Mouse (Mus musculus) liver, postnatal 0 days (tissue): ENCODE measurements around the gene P2ry12. TPM values are rescaled to one million over a fixed set of nuclear protein-coding genes. Genes with fewer than 3 reads are reported as not detected.
A peak's percentile ranks its signal among the peaks of the same experiment; 100 is the strongest.

Experiments used
- ATAC-seq: fragments of 200-750 bp; cut with Nextera tagmentation; 2 replicates; pipeline ENCODE4 v1.8.0; 2017; ENCODE audit warnings: mild to moderate bottlenecking, moderate library complexity
- DNase-seq: peaks from one replicate; pipeline ENCODE4 v3.0.0-alpha.2; 2016
- H3K27ac ChIP-seq: fragments of 300-500 bp; sonication (generic); 2 replicates; pipeline ENCODE4 v1.5.1; 2014; ENCODE audit warnings: antibody characterized with exemption, moderate library complexity, mild to moderate bottlenecking, low read depth
- H3K27me3 ChIP-seq: fragments of 300-500 bp; sonication (generic); 2 replicates; pipeline ENCODE4 v1.6.1; 2014; ENCODE audit warnings: low read length, control low read depth, mixed read lengths; ENCODE audit not compliant: insufficient read depth
- H3K36me3 ChIP-seq: fragments of 300-500 bp; sonication (generic); replicated peaks from 2 replicates; pipeline ENCODE4 v1.6.1; 2014; ENCODE audit warnings: mild to moderate bottlenecking, control low read depth, low read length, moderate library complexity, mixed read lengths; ENCODE audit not compliant: insufficient read depth
- H3K4me1 ChIP-seq: fragments of 300-500 bp; sonication (generic); 2 replicates; pipeline ENCODE4 v1.6.1; 2014; ENCODE audit warnings: antibody characterized with exemption, mild to moderate bottlenecking, control low read depth; ENCODE audit not compliant: insufficient read depth
- H3K4me2 ChIP-seq: fragments of 300-500 bp; sonication (generic); 2 replicates; pipeline ENCODE4 v1.6.1; 2014; ENCODE audit warnings: low read depth, mild to moderate bottlenecking, low read length, moderate library complexity, mixed read lengths
- H3K4me3 ChIP-seq: fragments of 300-500 bp; sonication (generic); 2 replicates; pipeline ENCODE4 v1.5.1; 2014; ENCODE audit warnings: low read depth, low read length
- H3K9ac ChIP-seq: fragments of 300-500 bp; sonication (generic); replicated peaks from 2 replicates; pipeline ENCODE4 v1.6.1; 2014; ENCODE audit warnings: mild to moderate bottlenecking, moderate library complexity
- H3K9me3 ChIP-seq: fragments of 300-500 bp; sonication (generic); 2 replicates; pipeline ENCODE4 v1.6.1; 2016; ENCODE audit warnings: mild to moderate bottlenecking, control low read depth, low read length, mixed read lengths
- CTCF ChIP-seq: sonication (generic); IDR thresholded peaks from 2 replicates; pipeline ENCODE4 v1.5.1; 2016; ENCODE audit warnings: antibody characterized with exemption, low read depth
- EP300 ChIP-seq: IDR thresholded peaks from 2 replicates; pipeline ENCODE4 v1.6.1; 2016; ENCODE audit warnings: antibody characterized with exemption, low read depth, mild to moderate bottlenecking
- WGBS: fragments of 180-500 bp; shearing (Covaris S2); extraction: QIAGEN DNeasy Blood & Tissue Kit; methylation state at CpG from one replicate; pipeline ENCODE4 v1.1.7; 2014; ENCODE audit not compliant: insufficient replicate concordance; 5-methylcytosine and 5-hydroxymethylcytosine counted together
- polyA plus RNA-seq: library from polyadenylated mRNA; unstranded; fragments of >200 nt; fragmentation: Nextera tagmentation; extraction: Ambion mirVana; gene quantifications from 2 replicates; pipeline ENCODE4 v1.2.1, GENCODE M21; 2015

P2ry12 gene
- polyA plus RNA-seq, 1 experiment from 2014 or later = 3.3 TPM

DNA sequence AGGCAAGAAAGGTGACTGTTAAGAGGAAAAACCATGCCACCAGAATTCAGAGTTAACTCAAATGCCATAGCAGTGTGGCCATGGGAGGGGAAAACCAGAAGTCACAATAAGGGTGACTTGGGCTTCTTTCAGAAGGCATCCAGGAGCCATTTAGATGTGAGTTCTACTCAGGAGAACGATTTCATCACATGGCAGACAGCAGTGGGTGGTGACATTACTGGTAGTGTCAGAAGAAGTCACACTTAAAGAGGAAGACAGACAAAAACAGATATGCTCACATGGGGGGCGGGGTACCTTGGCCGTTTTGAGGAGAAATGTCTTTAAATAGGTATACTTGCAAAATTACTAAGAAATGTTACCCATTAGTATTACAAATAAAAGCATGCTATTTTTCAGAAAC lies 1.3 kb upstream of the P2ry12 start:
- H3K36me3 ChIP-seq = no peaks in the 10 kb centered on the region
- no peak overlapping the region for H3K9ac ChIP-seq
- peaks cover 3% of the 10 kb centered on the region; the same call in 1 of the 2 replicates for H3K4me1 ChIP-seq
- H3K4me2 ChIP-seq = no peak overlapping the region
- no peak overlapping the region for H3K4me3 ChIP-seq
- H3K27ac ChIP-seq = peak overlapping the region; percentile 67
- DNase-seq = no peak
- no peak for TF ChIP-seq CTCF
- no peak for TF ChIP-seq EP300
- H3K9me3 ChIP-seq = no peaks in the 10 kb centered on the region
- WGBS = 34% methylated on average over 3 of the region's 3 CpGs
- 0 out of 2 replicates have a peak, but pooled peaks have one; percentile 45 for ATAC-seq
- no peaks in the 10 kb centered on the region for H3K27me3 ChIP-seq

DNA sequence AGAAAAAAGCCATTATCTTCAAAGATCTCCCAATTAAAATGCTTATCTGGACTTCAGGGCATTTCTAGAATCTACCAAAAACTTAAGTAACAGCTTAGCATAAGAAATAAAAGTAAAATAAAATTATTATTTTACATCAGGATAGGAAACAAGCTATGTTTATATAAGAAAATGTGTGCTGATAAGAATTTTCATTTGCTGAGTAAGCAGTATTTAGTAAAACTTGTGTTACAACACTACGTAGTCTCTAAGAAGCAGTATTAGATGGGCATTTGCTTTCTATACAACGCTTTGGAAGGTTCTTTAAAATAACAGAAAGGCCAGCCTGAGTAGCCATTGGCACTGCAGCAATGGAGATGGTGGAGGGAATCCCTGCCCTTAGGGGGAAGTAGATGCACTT lies 746 bp upstream of the P2ry12 start:
- Histone ChIP-seq H3K4me3 (no peak overlapping the region), H3K9ac (no peak overlapping the region), H3K36me3 (no peaks in the 10 kb centered on the region), H3K27ac (peak overlapping the region; percentile 67), H3K4me2 (no peak overlapping the region), H3K9me3 (no peaks in the 10 kb centered on the region), H3K27me3 (no peaks in the 10 kb centered on the region), H3K4me1 (peaks cover 3% of the 10 kb centered on the region; the same call in 1 of the 2 replicates)
- ATAC-seq (no peak), DNase-seq (no peak)
- TF ChIP-seq EP300 (no peak), CTCF (no peak)
- 86% methylated on average over 2 of the region's 2 CpGs for WGBS

DNA sequence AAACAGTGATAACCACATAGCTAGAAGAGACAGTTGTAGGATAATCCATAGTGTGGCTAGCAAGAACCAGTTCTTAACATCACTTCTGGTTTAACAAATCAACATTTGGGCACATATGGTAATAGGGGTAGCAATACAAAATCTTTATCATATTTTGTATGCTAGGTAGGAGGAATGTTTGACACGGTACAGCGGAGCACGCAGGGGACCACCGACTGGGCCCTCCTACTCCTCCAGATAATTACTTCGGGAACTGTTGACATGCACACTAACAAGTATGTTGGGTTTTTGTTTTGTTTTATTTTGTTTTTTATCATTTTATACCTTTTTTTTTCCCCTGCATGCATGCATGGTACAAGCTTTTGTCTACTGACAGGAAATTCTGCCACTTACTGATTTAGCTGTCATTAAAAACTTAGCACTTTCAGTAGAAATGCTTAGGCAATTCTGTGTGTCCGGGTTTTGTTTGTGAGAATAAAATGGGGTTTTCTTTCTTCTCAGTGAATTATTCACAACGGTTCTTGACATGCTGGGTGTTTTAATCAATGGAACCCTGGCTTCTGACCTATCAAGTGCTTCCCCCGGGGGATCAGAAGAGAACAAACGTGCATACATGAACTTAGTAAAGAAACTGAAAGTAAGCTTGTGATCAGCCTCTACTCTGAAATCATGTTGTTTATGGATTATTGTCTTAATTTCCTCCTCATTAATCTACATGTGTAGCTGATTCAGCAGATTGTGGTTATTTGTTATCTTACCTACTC lies 780 bp downstream of the P2ry12 start:
- ATAC-seq (no peak), DNase-seq (no peak)
- no peak overlapping the region for H3K4me3 ChIP-seq
- peak overlapping the region; percentile 72 for H3K27ac ChIP-seq
- no peaks in the 10 kb centered on the region for H3K27me3 ChIP-seq
- H3K9ac ChIP-seq = no peak overlapping the region
- TF ChIP-seq CTCF (no peak), EP300 (no peak)
- no peaks in the 10 kb centered on the region for H3K36me3 ChIP-seq
- H3K9me3 ChIP-seq = no peaks in the 10 kb centered on the region
- 62% methylated on average over 9 of the region's 9 CpGs for whole genome bisulfite sequencing
- H3K4me1 ChIP-seq = peaks cover 3% of the 10 kb centered on the region; the same call in 1 of the 2 replicates
- no peak overlapping the region for H3K4me2 ChIP-seq

DNA sequence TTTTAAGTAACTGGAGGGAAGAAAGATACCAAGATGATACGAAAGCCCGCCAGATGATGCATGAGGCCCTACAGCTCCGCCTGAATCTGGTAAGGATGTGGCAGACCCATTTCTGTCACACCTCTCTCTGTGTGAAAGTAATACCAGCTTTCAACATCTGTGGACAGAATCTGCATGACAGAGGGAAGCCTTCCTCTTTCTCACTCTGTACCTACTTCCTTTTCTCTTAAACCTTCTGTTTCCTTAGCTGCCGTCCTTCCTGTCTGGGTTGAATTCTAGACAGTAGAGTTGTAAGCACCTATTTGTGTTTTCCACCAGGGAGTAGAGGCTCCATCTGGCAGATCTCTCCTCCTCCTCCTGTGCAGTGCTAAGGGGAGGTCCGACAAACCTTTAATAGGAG lies 1.9 kb downstream of the P2ry12 start:
- Histone ChIP-seq H3K36me3 (no peaks in the 10 kb centered on the region), H3K27ac (peak overlapping the region; percentile 72), H3K4me1 (peaks cover 3% of the 10 kb centered on the region; the same call in 1 of the 2 replicates), H3K4me3 (no peak overlapping the region), H3K9me3 (no peaks in the 10 kb centered on the region), H3K9ac (no peak overlapping the region), H3K4me2 (no peak overlapping the region), H3K27me3 (no peaks in the 10 kb centered on the region)
- ATAC-seq (peak; percentile 48; the same call in 1 of the 2 replicates), DNase-seq (no peak)
- TF ChIP-seq CTCF (no peak), EP300 (no peak)
- 38% methylated on average over 5 of the region's 5 CpGs for WGBS

DNA sequence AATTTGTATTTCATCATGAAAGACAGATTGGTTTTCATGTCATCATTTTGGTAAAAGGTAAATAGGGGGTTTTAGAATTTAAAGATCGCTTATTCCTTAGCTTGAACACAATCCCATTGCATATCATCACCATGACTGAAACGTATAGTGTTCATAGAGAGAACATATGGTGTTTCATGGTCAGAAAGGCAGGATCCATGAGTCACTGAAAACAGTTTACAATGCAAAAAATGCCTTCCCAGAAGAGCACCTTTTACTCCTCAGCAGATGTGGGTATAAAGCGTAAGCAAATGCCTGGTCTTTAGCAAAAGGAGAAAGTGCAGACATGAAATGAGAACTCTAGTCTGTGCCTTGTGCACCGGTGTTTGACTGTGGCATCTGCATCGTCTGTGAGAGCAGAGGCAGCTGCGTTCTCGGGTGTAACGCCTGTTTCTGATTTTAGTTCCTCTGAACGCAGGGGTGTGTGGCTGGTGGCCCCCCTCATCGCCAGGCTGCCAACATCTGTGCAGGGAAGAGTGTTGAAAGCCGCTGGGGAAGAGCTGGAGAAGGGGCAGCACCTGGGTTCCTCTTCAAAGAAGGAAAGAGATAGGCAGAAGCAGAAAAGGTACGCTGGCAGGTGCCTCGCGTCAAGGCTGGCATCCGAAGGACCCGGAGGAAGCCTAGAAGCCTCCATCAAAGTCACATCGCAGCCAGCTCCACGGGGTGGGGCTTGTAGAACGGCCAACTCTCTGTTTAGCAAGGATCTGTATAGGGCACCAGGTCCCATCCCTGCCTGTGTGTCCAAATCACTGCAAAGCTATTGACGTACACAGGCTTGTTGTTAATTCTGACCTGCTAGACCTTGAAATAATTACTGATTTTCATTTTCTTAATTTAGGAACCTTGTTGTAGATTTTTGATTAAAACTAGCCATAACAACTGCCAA lies 4.7 kb downstream of the P2ry12 start:
- ATAC-seq (no peak), DNase-seq (peak; percentile 20)
- Histone ChIP-seq H3K9me3 (no peaks in the 10 kb centered on the region), H3K27ac (no peak overlapping the region), H3K4me2 (no peak overlapping the region), H3K9ac (no peak overlapping the region), H3K36me3 (no peaks in the 10 kb centered on the region), H3K27me3 (no peaks in the 10 kb centered on the region), H3K4me1 (no peaks in the 10 kb centered on the region; the same call in 1 of the 2 replicates), H3K4me3 (no peak overlapping the region)
- WGBS = 67% methylated on average over 20 of the region's 20 CpGs
- TF ChIP-seq EP300 = no peak
- no peak for TF ChIP-seq CTCF

DNA sequence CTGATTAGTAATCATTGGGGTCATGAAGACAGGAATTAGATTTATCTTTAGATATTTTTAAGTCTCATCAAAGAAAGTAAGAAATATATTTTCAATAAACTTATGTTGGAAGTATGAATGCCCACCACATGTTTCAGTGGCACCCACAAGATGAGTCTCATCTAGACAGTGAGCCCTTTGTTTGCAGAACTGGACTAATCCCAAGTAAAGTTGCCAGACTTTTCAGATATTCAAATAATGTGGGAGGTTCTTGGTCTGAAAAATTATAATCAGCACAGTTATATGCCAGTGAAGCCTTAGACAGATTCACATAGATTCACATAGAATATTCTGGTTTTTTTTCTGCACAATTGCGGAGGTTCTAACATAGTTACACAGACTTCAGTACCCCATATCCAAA lies 12.2 kb downstream of the P2ry12 start:
- no peak overlapping the region for H3K4me2 ChIP-seq
- no peak overlapping the region for H3K27ac ChIP-seq
- ATAC-seq (no peak), DNase-seq (no peak)
- H3K36me3 ChIP-seq = no peaks in the 10 kb centered on the region
- TF ChIP-seq EP300 (no peak), CTCF (no peak)
- H3K9ac ChIP-seq = no peak overlapping the region
- no peaks in the 10 kb centered on the region for H3K4me1 ChIP-seq
- no peaks in the 10 kb centered on the region for H3K27me3 ChIP-seq
- H3K4me3 ChIP-seq = no peak overlapping the region
- no peaks in the 10 kb centered on the region for H3K9me3 ChIP-seq
- WGBS = 84% methylated on average over 1 of the region's 1 CpGs
